Mouse (Mus musculus) adrenal gland, adult 2 months (tissue): ENCODE measurements at regions not wholly inside any gene's neighbourhood (a gene's known extent, or its start where the extent isn't known, plus 50 kb on each side); places are given as distances from the start of the nearest gene placed in this dataset.

Experiments
- DNase-seq: peaks from one replicate; pipeline ENCODE4 v3.0.0; 2021

GRCm38 (mm10) chr2:117980856-117981255 lies 130.8 kb upstream of the Thbs1 start:
- DNase-seq = no peak

GRCm38 (mm10) chr2:117984569-117984968 lies 127.1 kb upstream of the Thbs1 start:
- DNase-seq = no peak

- DNase-seq = no peak
Measured at GRCm38 (mm10) chr2:117987426-117988215, 124.1 kb upstream of the Thbs1 start.

DNA sequence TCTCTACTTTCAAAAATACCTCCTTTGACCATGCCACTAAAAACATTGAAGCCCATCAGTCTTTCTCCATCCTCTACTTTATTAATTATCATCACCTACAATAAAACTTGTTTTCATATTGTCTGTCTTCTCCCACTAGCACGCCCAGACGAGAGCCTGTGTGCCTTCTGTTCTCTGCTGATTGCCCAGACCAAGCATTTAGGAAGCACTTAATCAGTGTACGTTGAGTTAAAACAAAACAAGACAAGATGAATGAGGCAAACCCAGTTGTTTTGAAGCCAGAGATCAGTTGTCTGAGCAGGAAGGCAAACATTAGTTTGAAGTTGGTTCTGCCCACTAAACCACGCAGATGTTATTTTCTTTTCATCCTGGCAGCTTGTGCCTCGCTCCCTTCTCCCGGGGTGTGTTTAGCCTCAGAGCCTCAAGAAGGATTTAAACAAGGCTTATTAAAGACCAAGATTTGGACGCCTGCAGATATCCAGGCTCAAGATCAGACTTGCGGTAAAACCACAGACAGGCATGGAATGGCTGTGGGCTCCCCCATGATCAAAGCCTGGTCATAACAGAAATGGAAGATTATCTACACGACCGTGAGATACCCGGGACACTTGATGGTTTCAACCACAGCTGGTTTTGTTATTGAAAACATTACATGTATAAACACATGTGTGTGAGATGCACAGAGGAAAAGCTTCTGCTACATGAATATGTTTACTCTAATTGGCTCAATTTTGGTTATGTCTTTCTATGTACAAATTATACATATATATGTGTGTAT lies 123.1 kb upstream of the Thbs1 start:
- DNase-seq = no peak

DNA sequence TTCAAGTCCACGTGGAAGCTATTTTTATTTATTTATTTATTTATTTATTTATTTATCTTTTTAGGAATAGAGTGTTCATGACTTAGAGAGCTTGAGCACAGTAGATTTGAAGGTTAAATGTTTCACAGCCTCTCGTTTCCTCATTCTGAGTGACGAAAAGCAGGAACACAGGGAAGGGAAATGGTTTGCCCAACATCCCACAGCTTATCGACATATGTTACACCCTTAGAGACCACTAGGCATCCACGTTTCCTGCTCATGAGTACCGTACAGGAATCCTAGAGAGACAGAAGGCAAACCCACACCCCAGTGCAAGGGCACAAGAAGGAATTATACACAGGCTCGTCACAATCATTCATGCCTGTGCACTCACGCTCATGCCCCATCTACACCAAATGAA lies 122.5 kb upstream of the Thbs1 start:
- DNase-seq = no peak

DNA sequence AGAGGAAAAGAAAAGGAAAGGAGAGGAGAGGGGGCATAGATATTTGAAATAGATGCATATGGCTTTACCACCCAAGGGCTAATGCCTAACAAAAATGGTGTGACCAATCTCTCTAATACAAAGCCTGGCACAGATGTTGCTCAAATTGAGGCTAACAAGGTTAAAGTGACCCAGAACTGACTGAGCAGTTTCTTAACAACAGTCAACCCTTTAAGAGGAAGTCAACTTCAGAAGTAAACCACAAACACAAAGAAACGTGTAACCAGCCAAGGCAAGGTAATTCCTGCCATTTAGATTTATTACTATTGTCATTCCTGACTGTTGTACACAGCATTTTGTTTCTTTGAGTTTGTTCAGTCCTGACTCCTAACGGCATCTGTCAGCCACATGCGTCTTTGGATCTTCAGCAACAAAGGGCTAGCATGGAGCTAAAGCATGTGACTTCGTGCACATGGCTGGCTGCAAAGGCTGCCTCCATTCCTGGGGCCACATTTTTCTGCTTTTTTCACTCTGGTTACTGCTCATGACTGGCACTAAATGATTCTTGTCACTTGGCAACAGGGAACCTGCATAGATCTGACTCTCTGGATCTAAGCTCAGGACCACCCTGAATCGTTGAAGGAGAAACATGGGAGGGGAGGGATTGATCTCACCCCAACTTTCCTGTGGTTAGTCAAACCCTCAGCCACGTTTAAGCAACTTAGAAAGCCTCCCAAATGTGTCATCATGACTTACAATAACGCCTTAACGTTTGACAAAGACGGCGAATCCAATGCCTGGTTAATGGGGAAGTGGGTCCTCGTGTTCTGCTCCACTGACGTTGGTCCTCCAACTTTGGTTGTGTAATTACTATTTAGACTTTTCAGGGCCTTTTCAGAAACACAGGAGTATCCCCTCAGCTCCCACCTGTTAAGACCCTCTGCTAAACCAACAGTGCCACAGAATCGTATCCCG lies 115.3 kb upstream of the Thbs1 start:
- no peak for DNase-seq

GRCm38 (mm10) chr2:117999641-118000040 lies 112.0 kb upstream of the Thbs1 start:
- no peak for DNase-seq

DNA sequence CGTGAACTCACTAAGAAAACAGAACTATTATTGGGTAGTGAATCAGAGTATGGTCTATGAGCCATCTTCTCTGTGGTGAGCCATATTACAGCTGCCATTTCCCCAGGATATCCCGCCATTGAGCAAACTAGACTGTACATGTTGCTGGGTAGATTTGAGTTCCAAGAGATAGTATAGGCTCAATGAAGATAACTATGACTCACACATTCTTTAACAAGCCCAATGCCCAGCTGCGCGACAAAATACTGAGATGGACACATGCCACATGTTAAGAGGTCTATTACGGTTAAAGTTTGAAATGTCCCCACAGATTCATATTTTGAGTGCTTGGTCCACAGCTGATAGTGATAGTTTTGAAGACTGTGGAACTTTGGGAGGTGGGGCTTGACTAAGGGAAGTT lies 107.5 kb upstream of the Thbs1 start:
- DNase-seq = no peak

- peak; percentile 31 for DNase-seq
Measured at GRCm38 (mm10) chr2:118007539-118008427, 103.9 kb upstream of the Thbs1 start.

DNA sequence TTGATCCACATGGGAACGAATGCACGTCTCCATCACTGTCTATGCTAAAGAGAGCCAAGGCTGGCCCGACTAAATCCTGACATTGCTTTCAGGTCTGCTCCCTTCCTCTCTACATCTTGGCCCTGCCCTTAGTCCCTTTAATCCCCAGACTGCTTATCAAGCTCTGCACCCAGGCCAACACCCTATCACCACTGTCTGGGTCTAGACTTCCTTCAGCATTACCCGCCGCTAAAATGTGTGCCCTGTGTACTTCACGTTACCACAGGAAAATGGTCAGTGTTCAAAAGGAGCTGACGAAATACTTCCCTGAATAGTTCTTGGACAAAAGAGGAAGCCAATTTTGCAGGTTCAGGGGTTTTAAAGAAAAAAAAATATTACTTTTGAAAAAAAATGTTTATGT lies 100.0 kb upstream of the Thbs1 start:
- no peak for DNase-seq

DNA sequence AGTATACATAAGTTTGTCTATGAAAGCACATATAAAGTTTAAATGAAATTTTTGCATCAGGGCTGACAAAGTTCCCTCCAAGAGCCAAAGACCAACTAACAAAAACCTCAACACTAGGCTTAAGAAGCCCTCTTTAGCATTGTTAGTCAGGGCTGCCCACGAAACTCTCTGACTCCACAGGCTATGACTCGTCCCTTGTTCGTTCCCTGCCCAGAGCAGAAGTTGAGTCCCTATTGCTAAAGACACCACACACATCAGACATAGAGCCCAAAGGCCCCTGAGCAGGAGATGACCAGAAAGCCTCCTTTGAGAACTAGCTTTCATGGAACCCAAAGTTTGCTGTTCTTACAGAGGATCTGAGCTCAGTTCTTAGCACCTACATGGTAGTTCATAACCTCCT lies 99.5 kb upstream of the Thbs1 start:
- no peak for DNase-seq

DNA sequence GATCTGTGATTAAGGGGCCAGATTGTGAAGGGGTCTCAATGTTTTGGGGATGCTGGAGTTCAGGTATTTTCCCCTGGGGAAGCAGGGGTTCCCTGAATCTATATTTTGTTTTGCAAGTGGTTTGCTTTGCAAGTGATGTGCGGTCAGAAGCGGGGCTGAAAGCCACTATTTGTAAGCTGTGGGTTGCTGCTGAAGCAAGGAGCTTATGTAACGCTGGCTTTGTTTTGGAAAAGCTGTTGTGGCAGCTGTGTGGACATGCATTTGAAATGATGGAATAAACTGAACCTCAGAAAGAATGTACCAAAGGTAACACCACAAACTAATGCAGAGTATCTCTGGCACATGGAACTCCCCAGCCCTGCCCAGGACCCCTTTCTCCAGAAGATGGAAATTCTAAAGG lies 98.5 kb upstream of the Thbs1 start:
- DNase-seq = no peak

GRCm38 (mm10) chr2:118015182-118015581 lies 96.5 kb upstream of the Thbs1 start:
- DNase-seq = no peak

DNA sequence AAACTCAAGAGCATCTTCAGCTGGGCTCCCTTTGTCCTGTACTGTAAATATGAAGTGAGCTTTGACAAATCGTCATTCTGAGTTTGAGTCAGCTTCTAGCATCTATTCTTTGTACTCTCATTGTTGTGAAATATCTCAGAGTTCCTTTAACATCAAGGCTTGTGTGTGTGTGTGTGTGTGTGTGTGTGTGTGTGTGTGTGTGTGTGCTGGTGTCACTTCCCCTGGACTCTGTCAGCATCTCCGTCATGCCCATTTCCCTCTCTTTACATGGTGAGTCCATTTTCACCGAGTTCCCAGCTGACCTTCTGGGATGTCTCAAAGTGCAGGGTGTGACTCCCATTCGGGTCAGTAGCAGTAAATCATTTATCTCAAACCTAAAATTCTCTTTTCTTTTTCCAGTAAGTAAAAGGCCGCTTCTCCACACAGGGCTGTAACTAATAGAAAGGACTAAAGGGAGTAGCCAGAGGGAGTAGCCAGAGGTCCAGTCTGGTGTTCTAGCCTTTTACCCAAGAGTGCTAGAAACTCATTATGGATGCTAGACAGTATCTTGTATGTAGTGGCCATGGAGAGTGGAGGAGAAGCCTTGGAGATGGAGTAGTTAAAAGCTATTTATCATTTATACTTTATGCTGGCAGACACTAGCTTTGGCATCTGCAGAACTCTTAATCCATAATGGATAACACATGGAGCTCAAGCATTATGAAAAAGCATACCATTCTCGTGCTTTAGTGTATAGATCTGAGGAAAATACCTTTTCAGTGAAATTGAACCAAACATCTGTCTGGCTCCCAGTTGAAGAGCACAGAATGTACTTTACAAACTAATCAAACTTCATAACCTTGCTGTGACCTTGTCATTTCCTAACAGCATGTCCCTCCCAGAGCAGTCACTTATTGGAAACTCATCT lies 85.6 kb upstream of the Thbs1 start:
- DNase-seq = no peak

- peak; percentile 10 for DNase-seq
Measured at GRCm38 (mm10) chr2:118028881-118029280, 82.8 kb upstream of the Thbs1 start.

- no peak for DNase-seq
Measured at GRCm38 (mm10) chr2:118029470-118030108, 82.1 kb upstream of the Thbs1 start.

- no peak for DNase-seq
Measured at GRCm38 (mm10) chr2:118031662-118032061, 80.0 kb upstream of the Thbs1 start.

DNA sequence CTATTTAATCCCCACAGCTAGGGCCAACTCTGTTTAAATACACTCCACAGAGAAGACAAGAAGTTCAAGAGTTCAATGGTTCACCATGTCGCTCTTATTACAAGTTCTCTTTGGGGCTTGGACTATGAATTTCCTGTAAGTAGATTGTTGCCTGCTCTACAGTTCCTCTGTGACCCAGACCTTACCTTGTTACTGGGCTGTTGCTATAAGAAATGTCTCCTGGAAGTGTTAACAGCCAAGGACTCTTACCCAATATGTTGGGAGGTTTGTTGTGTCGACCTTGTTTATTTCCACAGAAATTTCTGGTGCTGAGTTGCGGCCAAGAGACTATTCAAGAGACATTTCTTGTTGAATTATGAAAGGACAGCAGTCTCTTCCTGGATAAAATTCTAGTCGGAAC lies 78.3 kb upstream of the Thbs1 start:
- peak; percentile 23 for DNase-seq

DNA sequence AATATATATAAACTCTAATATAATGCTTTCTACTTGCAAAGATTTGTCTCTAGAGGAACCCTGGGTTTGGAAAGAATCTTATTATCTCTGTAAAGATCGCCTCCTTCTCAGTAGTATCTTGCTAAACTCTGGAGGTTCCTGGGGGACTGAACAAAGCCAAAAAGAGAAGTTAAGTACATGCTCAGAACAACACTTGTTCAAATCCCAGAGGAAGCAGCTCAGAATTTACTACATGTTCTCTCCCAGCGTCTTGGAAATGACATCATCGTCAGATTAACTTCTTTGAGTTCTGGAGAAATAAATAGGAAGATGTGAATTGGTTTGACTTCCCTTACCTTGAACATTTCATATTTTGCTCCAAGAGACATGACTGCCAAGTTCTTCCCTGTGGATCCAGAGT lies 77.7 kb upstream of the Thbs1 start:
- no peak for DNase-seq

- DNase-seq = no peak
Measured at GRCm38 (mm10) chr2:118035333-118035732, 76.3 kb upstream of the Thbs1 start.
